Mouse (Mus musculus): Measurements from ENCODE around the gene Zfp61. TPM values are rescaled to one million over a fixed set of nuclear protein-coding genes. Genes with fewer than 3 reads are reported as not detected.
"Not testable (repeated sequence)": the region's sequence is repeated elsewhere in the genome, so short reads cannot be mapped to it uniquely, and the experiment has no call there.

Gene Zfp61
- polyA plus RNA-seq, 1 experiment from 2014 or later: 15.9 TPM

GRCm38 (mm10) chr7:24286916-24287315 is 14.1 kb downstream of the Zfp61 start:
- Histone ChIP-seq H3K9ac (ENCODE audit: low read length) (no peak overlapping the region), H3K4me3 (ENCODE audit: control insufficient read depth in 1 of 2, insufficient read depth in 1 of 2, low read depth in 1 of 2, low read length in 2 of 2) (no peak overlapping the region), H3K4me2 (ENCODE audit: low read length) (no peak overlapping the region), H3K4me1 (ENCODE audit: control insufficient read depth in 2 of 2, insufficient read depth in 2 of 2, low read length in 2 of 2) (no peaks in the 10 kb centered on the region), H3K9me3 (ENCODE audit: control insufficient read depth, low read length) (0 out of 2 replicates have a peak, but pooled peaks cover 3% of the 10 kb centered on the region), H3K27ac (replicated peaks in 1 of 2; ENCODE audit: control insufficient read depth in 1 of 2, insufficient read depth in 1 of 2, low read depth in 2 of 2, low read length in 2 of 2) (no peak overlapping the region), H3K27me3 (ENCODE audit: control insufficient read depth, insufficient read depth, low read length) (no peaks in the 10 kb centered on the region), H3K36me3 (ENCODE audit: control insufficient read depth, insufficient read depth, low read length) (peaks cover 24% of the 10 kb centered on the region)
- WGBS: 71% methylated on average over 4 of the region's 4 CpGs
- ATAC-seq (ENCODE audit: insufficient number of reproducible peaks, insufficient read depth, low FRiP score, low read depth): no peak

- no peak overlapping the region for H3K27ac ChIP-seq (replicated peaks in 1 of 2; ENCODE audit: control insufficient read depth in 1 of 2, insufficient read depth in 1 of 2, low read depth in 2 of 2, low read length in 2 of 2)
- no peak overlapping the region for H3K9ac ChIP-seq (ENCODE audit: low read length)
- H3K36me3 ChIP-seq (ENCODE audit: control insufficient read depth, insufficient read depth, low read length): peaks cover 16% of the 10 kb centered on the region
- H3K9me3 ChIP-seq (ENCODE audit: control insufficient read depth, low read length): 0 out of 2 replicates have a peak, but pooled peaks cover 3% of the 10 kb centered on the region
- ATAC-seq (ENCODE audit: insufficient number of reproducible peaks, insufficient read depth, low FRiP score, low read depth): no peak
- no peak overlapping the region for H3K4me2 ChIP-seq (ENCODE audit: low read length)
- H3K4me3 ChIP-seq (ENCODE audit: control insufficient read depth in 1 of 2, insufficient read depth in 1 of 2, low read depth in 1 of 2, low read length in 2 of 2): no peak overlapping the region
- no peaks in the 10 kb centered on the region for H3K27me3 ChIP-seq (ENCODE audit: control insufficient read depth, insufficient read depth, low read length)
- no peaks in the 10 kb centered on the region for H3K4me1 ChIP-seq (ENCODE audit: control insufficient read depth in 2 of 2, insufficient read depth in 2 of 2, low read length in 2 of 2)
- 54% methylated on average over 4 of the region's 4 CpGs for WGBS
These were observed 14.9 kb downstream of the Zfp61 start for GRCm38 (mm10) chr7:24286090-24286489.

GRCm38 (mm10) chr7:24280858-24281145 is 20.2 kb downstream of the Zfp61 start:
- 0 out of 2 replicates have a peak, but pooled peaks cover 3% of the 10 kb centered on the region for H3K9me3 ChIP-seq (ENCODE audit: control insufficient read depth, low read length)
- no peak overlapping the region for H3K27ac ChIP-seq (replicated peaks in 1 of 2; ENCODE audit: control insufficient read depth in 1 of 2, insufficient read depth in 1 of 2, low read depth in 2 of 2, low read length in 2 of 2)
- no peak overlapping the region for H3K4me2 ChIP-seq (ENCODE audit: low read length)
- H3K4me1 ChIP-seq (ENCODE audit: control insufficient read depth in 2 of 2, insufficient read depth in 2 of 2, low read length in 2 of 2): no peaks in the 10 kb centered on the region
- H3K4me3 ChIP-seq (ENCODE audit: control insufficient read depth in 1 of 2, insufficient read depth in 1 of 2, low read depth in 1 of 2, low read length in 2 of 2): no peak overlapping the region
- no peak overlapping the region for H3K9ac ChIP-seq (ENCODE audit: low read length)
- no peaks in the 10 kb centered on the region for H3K27me3 ChIP-seq (ENCODE audit: control insufficient read depth, insufficient read depth, low read length)
- H3K36me3 ChIP-seq (ENCODE audit: control insufficient read depth, insufficient read depth, low read length): peaks cover 4% of the 10 kb centered on the region; the same call in 1 of the 2 replicates
- ATAC-seq (ENCODE audit: insufficient number of reproducible peaks, insufficient read depth, low FRiP score, low read depth): no peak
- WGBS: 46% methylated on average over 4 of the region's 4 CpGs

GRCm38 (mm10) chr7:24280031-24280857 is 20.8 kb downstream of the Zfp61 start:
- WGBS: 42% methylated on average over 10 of the region's 10 CpGs
- no peaks in the 10 kb centered on the region for H3K27me3 ChIP-seq (ENCODE audit: control insufficient read depth, insufficient read depth, low read length)

GRCm38 (mm10) chr7:24278771-24279170 is 22.3 kb downstream of the Zfp61 start:
- H3K4me3 ChIP-seq (ENCODE audit: control insufficient read depth in 1 of 2, insufficient read depth in 1 of 2, low read depth in 1 of 2, low read length in 2 of 2); H3K27ac ChIP-seq (replicated peaks in 1 of 2; ENCODE audit: control insufficient read depth in 1 of 2, insufficient read depth in 1 of 2, low read depth in 2 of 2, low read length in 2 of 2); H3K4me1 ChIP-seq (ENCODE audit: control insufficient read depth in 2 of 2, insufficient read depth in 2 of 2, low read length in 2 of 2); H3K9ac ChIP-seq (ENCODE audit: low read length); H3K9me3 ChIP-seq (ENCODE audit: control insufficient read depth, low read length); H3K4me2 ChIP-seq (ENCODE audit: low read length); H3K27me3 ChIP-seq (ENCODE audit: control insufficient read depth, insufficient read depth, low read length); ATAC-seq (ENCODE audit: insufficient number of reproducible peaks, insufficient read depth, low FRiP score, low read depth): not testable (repeated sequence)
- peaks cover 22% of the 10 kb centered on the region for H3K36me3 ChIP-seq (ENCODE audit: control insufficient read depth, insufficient read depth, low read length)
- 85% methylated on average over 3 of the region's 3 CpGs for WGBS

More at GRCm38 (mm10) chr7:24280031-24280857, 20.8 kb downstream of the Zfp61 start:
- H3K4me1 ChIP-seq (ENCODE audit: control insufficient read depth in 2 of 2, insufficient read depth in 2 of 2, low read length in 2 of 2): no peaks in the 10 kb centered on the region
- no peak overlapping the region for H3K4me3 ChIP-seq (ENCODE audit: control insufficient read depth in 1 of 2, insufficient read depth in 1 of 2, low read depth in 1 of 2, low read length in 2 of 2)
- H3K9me3 ChIP-seq (ENCODE audit: control insufficient read depth, low read length): 0 out of 2 replicates have a peak, but pooled peaks cover 3% of the 10 kb centered on the region
- peaks cover 8% of the 10 kb centered on the region for H3K36me3 ChIP-seq (ENCODE audit: control insufficient read depth, insufficient read depth, low read length)
- H3K9ac ChIP-seq (ENCODE audit: low read length): no peak overlapping the region
- H3K4me2 ChIP-seq (ENCODE audit: low read length): no peak overlapping the region
- H3K27ac ChIP-seq (replicated peaks in 1 of 2; ENCODE audit: control insufficient read depth in 1 of 2, insufficient read depth in 1 of 2, low read depth in 2 of 2, low read length in 2 of 2): no peak overlapping the region
- ATAC-seq (ENCODE audit: insufficient number of reproducible peaks, insufficient read depth, low FRiP score, low read depth): no peak

- Histone ChIP-seq H3K36me3 (ENCODE audit: control insufficient read depth, insufficient read depth, low read length) (peaks cover 26% of the 10 kb centered on the region), H3K27me3 (ENCODE audit: control insufficient read depth, insufficient read depth, low read length) (no peaks in the 10 kb centered on the region), H3K27ac (replicated peaks in 1 of 2; ENCODE audit: control insufficient read depth in 1 of 2, insufficient read depth in 1 of 2, low read depth in 2 of 2, low read length in 2 of 2) (no peak overlapping the region), H3K4me3 (ENCODE audit: control insufficient read depth in 1 of 2, insufficient read depth in 1 of 2, low read depth in 1 of 2, low read length in 2 of 2) (no peak overlapping the region), H3K9ac (ENCODE audit: low read length) (no peak overlapping the region), H3K4me2 (ENCODE audit: low read length) (no peak overlapping the region), H3K4me1 (ENCODE audit: control insufficient read depth in 2 of 2, insufficient read depth in 2 of 2, low read length in 2 of 2) (peaks cover 3 to 5% of the 10 kb centered on the region in 2 experiments; a peak in 3 of 4 replicates), H3K9me3 (ENCODE audit: control insufficient read depth, low read length) (no peaks in the 10 kb centered on the region)
- 96% methylated on average over 4 of the region's 4 CpGs for WGBS
- ATAC-seq (ENCODE audit: insufficient number of reproducible peaks, insufficient read depth, low FRiP score, low read depth): no peak
These were observed 26.6 kb downstream of the Zfp61 start for GRCm38 (mm10) chr7:24274456-24274855.

GRCm38 (mm10) chr7:24271191-24271590 is 29.8 kb downstream of the Zfp61 start:
- WGBS: 94% methylated on average over 6 of the region's 6 CpGs
- no peak overlapping the region for H3K4me3 ChIP-seq (ENCODE audit: control insufficient read depth in 1 of 2, insufficient read depth in 1 of 2, low read depth in 1 of 2, low read length in 2 of 2)
- no peak overlapping the region for H3K9ac ChIP-seq (ENCODE audit: low read length)
- H3K9me3 ChIP-seq (ENCODE audit: control insufficient read depth, low read length): 0 out of 2 replicates have a peak, but pooled peaks cover 2% of the 10 kb centered on the region
- H3K27ac ChIP-seq (replicated peaks in 1 of 2; ENCODE audit: control insufficient read depth in 1 of 2, insufficient read depth in 1 of 2, low read depth in 2 of 2, low read length in 2 of 2): no peak overlapping the region
- no peaks in the 10 kb centered on the region for H3K27me3 ChIP-seq (ENCODE audit: control insufficient read depth, insufficient read depth, low read length)
- no peak overlapping the region for H3K4me2 ChIP-seq (ENCODE audit: low read length)
- ATAC-seq (ENCODE audit: insufficient number of reproducible peaks, insufficient read depth, low FRiP score, low read depth): no peak
- H3K4me1 ChIP-seq (ENCODE audit: control insufficient read depth in 2 of 2, insufficient read depth in 2 of 2, low read length in 2 of 2): peaks cover 3 to 5% of the 10 kb centered on the region in 2 experiments; a peak in 3 of 4 replicates
- peaks cover 23% of the 10 kb centered on the region for H3K36me3 ChIP-seq (ENCODE audit: control insufficient read depth, insufficient read depth, low read length)

Data from heart, embryonic 14.5 days (tissue).